In genomic region chr13:80946034-80946433, GRCm38 (mm10) we compare ENCODE assay signal across 28 mouse cellular contexts.
"Had no signal": no experiment of that assay in that cellular context is flagged by ENCODE, and none has a peak within 500 bp of the region (broad histone marks: within the 10 kb centered on the region; RNA-seq: fewer than 3 reads in every experiment).

No protein-coding gene starts in this region.

- H3K4me1 ChIP-seq: limb, embryonic 10.5 days; limb, embryonic 12.5 days; limb, embryonic 15.5 days; liver, embryonic 12.5 days; liver, embryonic 13.5 days; liver, embryonic 15.5 days; midbrain, embryonic 10.5 days; midbrain, embryonic 12.5 days; midbrain, embryonic 13.5 days; midbrain, embryonic 15.5 days; neural tube, embryonic 12.5 days; neural tube, embryonic 13.5 days had no signal

- H3K9me3 ChIP-seq: limb, embryonic 10.5 days; limb, embryonic 12.5 days; limb, embryonic 13.5 days; limb, embryonic 15.5 days; liver, embryonic 12.5 days; liver, embryonic 13.5 days; liver, embryonic 15.5 days; lung, embryonic 15.5 days; megakaryocyte, embryonic 14.5 days; midbrain, embryonic 10.5 days; midbrain, embryonic 12.5 days; midbrain, embryonic 13.5 days; midbrain, embryonic 15.5 days; neural tube, embryonic 12.5 days; neural tube, embryonic 13.5 days had no signal

- DNase-seq: left cerebral cortex, postnatal 4 days; liver; liver, embryonic 13.5 days; liver, postnatal 0 days; lung, adult 18-20 months; lung, adult 2 months; lung, embryonic 14.5 days; lung, postnatal 10 days; lung, postnatal 36 days; lung, postnatal 4 days; midbrain, embryonic 14.5 days had no signal

- H3K4me3 ChIP-seq: limb, embryonic 10.5 days; limb, embryonic 12.5 days; limb, embryonic 13.5 days; limb, embryonic 15.5 days; liver, embryonic 12.5 days; liver, embryonic 13.5 days; liver, embryonic 15.5 days; lung, embryonic 15.5 days; megakaryocyte, embryonic 14.5 days; midbrain, embryonic 10.5 days; midbrain, embryonic 12.5 days; midbrain, embryonic 13.5 days; midbrain, embryonic 15.5 days; myocyte; neural tube, embryonic 12.5 days; neural tube, embryonic 13.5 days had no signal

- H3K27ac ChIP-seq: limb, embryonic 10.5 days; limb, embryonic 12.5 days; limb, embryonic 13.5 days; limb, embryonic 15.5 days; liver, embryonic 12.5 days; liver, embryonic 13.5 days; liver, embryonic 14.5 days; liver, embryonic 15.5 days; lung, embryonic 15.5 days; macrophage; midbrain, embryonic 10.5 days; midbrain, embryonic 12.5 days; midbrain, embryonic 13.5 days; midbrain, embryonic 15.5 days; neural tube, embryonic 12.5 days; neural tube, embryonic 13.5 days had no signal

- H3K36me3 ChIP-seq: limb, embryonic 10.5 days; limb, embryonic 12.5 days; limb, embryonic 13.5 days; limb, embryonic 15.5 days; liver, embryonic 12.5 days; liver, embryonic 13.5 days; liver, embryonic 15.5 days; lung, embryonic 15.5 days; midbrain, embryonic 10.5 days; midbrain, embryonic 12.5 days; midbrain, embryonic 13.5 days; midbrain, embryonic 15.5 days; neural tube, embryonic 12.5 days; neural tube, embryonic 13.5 days had no signal

- H3K9ac ChIP-seq: limb, embryonic 12.5 days; limb, embryonic 13.5 days; limb, embryonic 15.5 days; liver, embryonic 12.5 days; liver, embryonic 13.5 days; liver, embryonic 14.5 days; liver, embryonic 15.5 days; liver, postnatal 0 days; lung, embryonic 14.5 days; lung, embryonic 15.5 days; midbrain, embryonic 12.5 days; midbrain, embryonic 13.5 days; midbrain, embryonic 15.5 days; neural tube, embryonic 12.5 days; neural tube, embryonic 13.5 days had no signal

- H3K27me3 ChIP-seq: limb, embryonic 12.5 days; limb, embryonic 13.5 days; limb, embryonic 15.5 days; liver, embryonic 12.5 days; liver, embryonic 13.5 days; liver, embryonic 15.5 days; lung, embryonic 15.5 days; midbrain, embryonic 12.5 days; midbrain, embryonic 13.5 days; midbrain, embryonic 15.5 days; neural tube, embryonic 12.5 days; neural tube, embryonic 13.5 days had no signal
